Mouse (Mus musculus): Measurements from ENCODE around the gene Hsh2d.

GRCm38 (mm10) chr8:72197997-72198396, 8.6 kb downstream of the Hsh2d start:
- TF ChIP-seq CTCF (IDR thresholded peaks at IDR 0.05; ENCODE audit: low read depth, low read length): no peak
- TF ChIP-seq TAL1 (conservative IDR thresholded peaks at IDR 0.05; ENCODE audit: low read depth, low read length): no peak
- TF ChIP-seq GATA2 (IDR thresholded peaks at IDR 0.05; ENCODE audit: borderline replicate concordance, low read depth, low read length): no peak
- no peak for TF ChIP-seq GATA1 (IDR thresholded peaks at IDR 0.05; ENCODE audit: borderline replicate concordance, low read length)
- TF ChIP-seq POLR2AphosphoS5 (IDR thresholded peaks at IDR 0.05; ENCODE audit: insufficient replicate concordance, low read depth, low read length): no peak

Measured in G1E (cell line).